Mouse (Mus musculus) heart, postnatal 0 days (tissue): ENCODE measurements around the gene Timp3. TPM values are rescaled to one million over a fixed set of nuclear protein-coding genes. Genes with fewer than 3 reads are reported as not detected.

Source experiments
- ATAC-seq: fragments of 200-750 bp; cut with Nextera tagmentation; 2 replicates; pipeline ENCODE4 v1.8.0; 2017; ENCODE audit warnings: low read depth, moderate number of reproducible peaks, moderate library complexity; ENCODE audit not compliant: insufficient read depth
- DNase-seq: peaks from one replicate; pipeline ENCODE4 v3.0.0-alpha.2; 2016; ENCODE audit warnings: low spot score
- H3K27ac ChIP-seq: fragments of 300-500 bp; sonication (generic); 2 replicates; pipeline ENCODE4 v1.5.1; 2014; ENCODE audit warnings: low read depth, mild to moderate bottlenecking
- H3K27me3 ChIP-seq: fragments of 300-500 bp; sonication (generic); 2 replicates; pipeline ENCODE4 v1.6.1; 2014; ENCODE audit warnings: low read length, mixed read lengths; ENCODE audit not compliant: control insufficient read depth, insufficient read depth
- H3K36me3 ChIP-seq: fragments of 300-500 bp; sonication (generic); replicated peaks from 2 replicates; pipeline ENCODE4 v1.6.1; 2014; ENCODE audit warnings: low read length, mixed read lengths; ENCODE audit not compliant: control insufficient read depth, insufficient read depth
- H3K4me1 ChIP-seq: fragments of 300-500 bp; sonication (generic); 2 replicates; pipeline ENCODE4 v1.6.1; 2014; ENCODE audit warnings: antibody characterized with exemption; ENCODE audit not compliant: control insufficient read depth, insufficient read depth
- H3K4me2 ChIP-seq: fragments of 300-500 bp; sonication (generic); 2 replicates; pipeline ENCODE4 v1.6.1; 2014; ENCODE audit warnings: low read depth, mild to moderate bottlenecking, low read length, moderate library complexity
- H3K4me3 ChIP-seq: fragments of 300-500 bp; sonication (generic); 2 replicates; pipeline ENCODE4 v1.5.1; 2014; ENCODE audit warnings: low read depth, low read length
- H3K9ac ChIP-seq: fragments of 300-500 bp; sonication (generic); replicated peaks from 2 replicates; pipeline ENCODE4 v1.6.1; 2014; ENCODE audit warnings: low read depth, low read length, mixed read lengths
- H3K9me3 ChIP-seq: fragments of 300-500 bp; sonication (generic); replicated peaks from 2 replicates; pipeline ENCODE4 v1.6.1; 2016; ENCODE audit warnings: low read length; ENCODE audit not compliant: control insufficient read depth
- CTCF ChIP-seq: IDR thresholded peaks from 2 replicates; pipeline ENCODE4 v1.5.1; 2016; ENCODE audit warnings: antibody characterized with exemption, control low read depth, low read depth
- EP300 ChIP-seq: IDR thresholded peaks from 2 replicates; pipeline ENCODE4 v1.6.1; 2016; ENCODE audit warnings: antibody characterized with exemption, low read depth
- WGBS: fragments of 180-500 bp; shearing (Covaris S2); extraction: QIAGEN DNeasy Blood & Tissue Kit; methylation state at CpG from one replicate; pipeline ENCODE4 v1.1.7; 2014; 5-methylcytosine and 5-hydroxymethylcytosine counted together
- polyA plus RNA-seq: library from polyadenylated mRNA; unstranded; fragments of >200 nt; fragmentation: Nextera tagmentation; extraction: Ambion mirVana; gene quantifications from 2 replicates; pipeline ENCODE4 v1.2.1, GENCODE M21; 2015
- total RNA-seq: library from RNA; depleted of rRNA; stranded (reverse); fragments of >200 nt; gene quantifications from 2 replicates; pipeline ENCODE4 v1.2.3, GENCODE M21; 2014; ENCODE audit warnings: low replicate concordance

Timp3 gene
- total and polyA plus RNA-seq, 2 experiments from 2014 or later: 66.0 to 164 TPM

GRCm38 (mm10) chr10:86334581-86334980, 34.4 kb downstream of the Timp3 start:
- Histone ChIP-seq H3K27me3 (no peaks in the 10 kb centered on the region), H3K9ac (no peak overlapping the region), H3K9me3 (no peaks in the 10 kb centered on the region), H3K4me2 (no peak overlapping the region), H3K4me1 (peaks cover 83% of the 10 kb centered on the region), H3K27ac (no peak overlapping the region), H3K4me3 (no peak overlapping the region), H3K36me3 (peaks cover 15% of the 10 kb centered on the region)
- DNase-seq: no peak
- no peak for TF ChIP-seq EP300
- 77% methylated on average over 8 of the region's 8 CpGs for WGBS
- no peak for ATAC-seq

- Histone ChIP-seq H3K27me3 (no peaks in the 10 kb centered on the region), H3K4me1 (peaks cover 84% of the 10 kb centered on the region), H3K9ac (no peak overlapping the region), H3K4me2 (no peak overlapping the region), H3K36me3 (peaks cover 15% of the 10 kb centered on the region; the same call in 1 of the 2 replicates), H3K9me3 (no peaks in the 10 kb centered on the region), H3K27ac (no peak overlapping the region), H3K4me3 (no peak overlapping the region)
- TF ChIP-seq CTCF (no peak), EP300 (no peak)
- no peak for ATAC-seq
- DNase-seq: no peak
- 8% methylated on average over 1 of the region's 1 CpGs for WGBS
These were observed 36.3 kb downstream of the Timp3 start for GRCm38 (mm10) chr10:86336506-86336905.

GRCm38 (mm10) chr10:86337239-86337638, 37.1 kb downstream of the Timp3 start:
- peaks cover 84% of the 10 kb centered on the region for H3K4me1 ChIP-seq
- H3K27me3 ChIP-seq: no peaks in the 10 kb centered on the region
- WGBS: 45% methylated on average over 3 of the region's 3 CpGs
- no peak overlapping the region for H3K9ac ChIP-seq
- ATAC-seq (no peak), DNase-seq (no peak)
- peaks cover 15% of the 10 kb centered on the region; the same call in 1 of the 2 replicates for H3K36me3 ChIP-seq
- H3K4me3 ChIP-seq: no peak overlapping the region
- TF ChIP-seq EP300 (no peak), CTCF (no peak)
- H3K27ac ChIP-seq: no peak overlapping the region
- no peaks in the 10 kb centered on the region for H3K9me3 ChIP-seq
- no peak overlapping the region for H3K4me2 ChIP-seq

GRCm38 (mm10) chr10:86338121-86338715, 38.0 kb downstream of the Timp3 start:
- DNase-seq (no peak), ATAC-seq (no peak)
- Histone ChIP-seq H3K27me3 (no peaks in the 10 kb centered on the region), H3K4me2 (no peak overlapping the region), H3K9ac (no peak overlapping the region), H3K4me3 (no peak overlapping the region), H3K4me1 (peaks cover 84% of the 10 kb centered on the region), H3K9me3 (no peaks in the 10 kb centered on the region), H3K27ac (peak overlapping the region; percentile 98), H3K36me3 (peaks cover 16% of the 10 kb centered on the region; the same call in 1 of the 2 replicates)
- WGBS: 65% methylated on average over 4 of the region's 4 CpGs
- no peak for TF ChIP-seq CTCF
- no peak for TF ChIP-seq EP300

- ATAC-seq (no peak), DNase-seq (no peak)
- no peak for TF ChIP-seq CTCF
- TF ChIP-seq EP300: no peak
- Histone ChIP-seq H3K4me2 (no peak overlapping the region), H3K9me3 (no peaks in the 10 kb centered on the region), H3K9ac (no peak overlapping the region), H3K27me3 (no peaks in the 10 kb centered on the region), H3K4me1 (peaks cover 88% of the 10 kb centered on the region), H3K36me3 (peaks cover 25% of the 10 kb centered on the region), H3K4me3 (no peak overlapping the region), H3K27ac (peak overlapping the region; percentile 98)
- WGBS: 40% methylated on average over 4 of the region's 4 CpGs
These were observed 38.9 kb downstream of the Timp3 start for GRCm38 (mm10) chr10:86339121-86339520.
